Mouse (Mus musculus) right cerebral cortex, postnatal 25 days (tissue): ENCODE data around the gene Mien1.

Source experiments
- DNase-seq: peaks from one replicate; pipeline ENCODE4 v3.0.0; 2022

Gene Mien1

DNA sequence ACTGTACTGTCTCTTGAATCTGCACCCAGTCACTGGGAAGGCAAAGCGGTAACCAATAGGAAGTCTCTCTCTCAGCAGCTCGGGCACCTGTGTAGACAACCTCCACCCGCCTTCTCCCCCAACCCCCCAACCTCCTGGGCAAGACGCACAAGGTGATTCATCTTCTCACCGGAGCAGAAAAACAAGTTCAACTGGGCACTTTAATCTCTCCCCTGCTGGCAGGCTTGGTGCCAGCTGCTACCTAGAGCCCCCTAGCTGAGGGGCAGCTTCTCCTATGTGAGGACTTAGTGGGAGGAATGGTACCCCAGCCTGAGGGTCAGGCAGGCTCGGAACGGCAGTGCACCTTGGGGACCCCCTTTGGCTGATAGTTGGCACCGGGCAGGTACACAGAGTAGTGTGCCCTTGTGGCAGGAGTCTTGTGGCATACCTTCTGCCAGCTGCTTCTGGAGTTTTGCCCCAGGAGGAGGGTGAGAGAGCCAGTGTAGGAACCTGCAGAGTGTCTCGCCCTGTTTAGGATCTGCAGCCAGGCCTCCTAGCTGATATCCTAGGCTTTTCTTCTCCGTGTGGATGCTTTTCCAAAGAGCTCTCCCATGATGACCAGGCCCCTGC lies 19.7 kb downstream of the Mien1 start:
- DNase-seq: no peak

DNA sequence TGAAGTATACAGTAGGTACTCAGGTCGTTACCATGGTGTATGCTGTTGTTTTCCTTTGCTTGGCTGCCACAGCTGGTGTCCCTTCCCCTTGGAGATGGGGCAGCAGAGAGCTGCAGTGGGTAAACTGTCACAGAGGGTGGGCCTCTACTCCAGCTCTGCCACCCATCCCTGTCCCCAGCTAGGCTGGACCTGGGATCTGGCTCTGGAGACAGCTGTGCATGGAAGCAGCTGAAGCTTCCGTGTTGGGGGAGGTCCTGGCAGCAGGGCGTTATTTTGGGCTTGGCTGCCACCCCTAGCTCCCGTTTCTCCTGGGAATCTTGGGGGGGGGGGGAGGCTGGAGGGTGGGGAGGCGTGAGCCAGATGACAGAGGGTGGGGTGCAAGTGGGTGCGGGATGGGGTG lies 20.5 kb downstream of the Mien1 start:
- DNase-seq: no peak

GRCm38 (mm10) chr11:98417074-98417473 lies 21.7 kb downstream of the Mien1 start:
- DNase-seq: no peak

DNA sequence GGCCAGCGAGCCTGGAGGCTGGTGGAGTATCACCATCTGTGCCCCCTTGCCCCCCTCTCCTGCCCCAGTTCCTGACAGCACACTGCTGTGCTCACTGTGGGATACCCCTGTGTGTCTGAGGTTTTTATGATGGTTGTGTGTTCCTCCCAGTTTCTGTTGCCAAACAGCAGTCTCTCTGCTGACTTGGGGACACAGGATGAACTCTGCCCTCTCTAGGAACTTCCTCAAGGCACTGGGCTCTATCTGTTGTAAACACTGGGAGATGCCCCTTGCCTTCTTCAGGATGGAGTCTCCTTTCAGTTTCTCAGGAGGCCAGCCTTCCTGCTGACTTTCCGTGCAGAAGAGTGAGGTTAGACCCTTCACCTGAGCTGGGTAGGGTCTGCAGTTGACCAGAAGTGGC lies 24.6 kb downstream of the Mien1 start:
- DNase-seq: no peak

DNA sequence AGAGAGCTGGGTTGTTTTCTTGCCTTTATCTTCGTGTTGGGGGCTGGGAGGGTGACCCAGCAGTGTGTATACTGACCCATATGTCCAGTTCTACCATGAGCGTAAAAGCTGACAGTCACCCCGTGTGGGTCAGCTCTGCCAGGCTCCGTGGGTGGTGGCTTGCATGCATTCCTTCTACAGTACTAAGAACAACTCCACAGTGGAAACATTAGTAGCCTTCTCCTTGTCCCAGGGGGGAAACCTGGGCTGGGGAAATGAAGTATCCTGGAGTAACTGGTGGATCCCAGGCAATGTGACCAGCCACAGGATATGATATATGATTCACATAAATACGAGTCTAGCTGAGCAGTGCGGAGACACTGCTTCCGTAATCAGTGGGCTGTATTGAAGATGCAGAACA lies 25.1 kb downstream of the Mien1 start:
- no peak for DNase-seq

- no peak for DNase-seq
These were observed 25.9 kb downstream of the Mien1 start for GRCm38 (mm10) chr11:98412797-98413301.

DNA sequence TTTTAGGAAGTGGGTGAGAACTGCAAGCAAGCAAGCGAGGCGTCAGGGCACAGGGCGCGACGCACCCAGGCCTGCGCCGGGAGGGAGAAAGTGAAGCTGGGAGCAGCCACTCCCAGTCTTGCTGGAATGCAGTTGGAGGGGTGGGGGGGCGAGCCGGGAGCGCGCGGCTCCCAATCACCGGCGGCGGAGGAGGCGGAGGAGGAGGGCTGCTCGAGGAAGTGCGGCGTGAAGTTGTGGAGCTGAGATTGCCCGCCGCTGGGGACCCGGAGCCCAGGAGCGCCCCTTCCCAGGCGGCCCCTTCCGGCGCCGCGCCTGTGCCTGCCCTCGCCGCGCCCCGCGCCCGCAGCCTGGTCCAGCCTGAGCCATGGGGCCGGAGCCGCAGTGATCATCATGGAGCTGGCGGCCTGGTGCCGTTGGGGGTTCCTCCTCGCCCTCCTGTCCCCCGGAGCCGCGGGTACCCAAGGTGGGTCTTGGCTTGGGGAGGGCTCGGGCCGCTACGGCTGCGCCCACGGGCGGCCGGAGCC lies 26.5 kb downstream of the Mien1 start, which contains the start of gene Erbb2:
Erbb2 (plus strand) TSS at position 198 of the 524 bp plus-strand sequence.
- DNase-seq: no peak

- no peak for DNase-seq
These were observed 29.4 kb downstream of the Mien1 start for GRCm38 (mm10) chr11:98409341-98409822.

- no peak for DNase-seq
These were observed 29.9 kb downstream of the Mien1 start for GRCm38 (mm10) chr11:98408872-98409271.

- no peak for DNase-seq
These were observed 32.2 kb downstream of the Mien1 start for GRCm38 (mm10) chr11:98406621-98407020.

- DNase-seq: no peak
These were observed 38.0 kb downstream of the Mien1 start for GRCm38 (mm10) chr11:98400816-98401215.

- DNase-seq: peak; percentile 87
These were observed 38.5 kb downstream of the Mien1 start, which contains the start of gene Pgap3 for GRCm38 (mm10) chr11:98400161-98400726. Pgap3 (minus strand) TSS chr11:98400490.

- no peak for DNase-seq
These were observed 40.8 kb downstream of the Mien1 start for GRCm38 (mm10) chr11:98397946-98398345.

DNA sequence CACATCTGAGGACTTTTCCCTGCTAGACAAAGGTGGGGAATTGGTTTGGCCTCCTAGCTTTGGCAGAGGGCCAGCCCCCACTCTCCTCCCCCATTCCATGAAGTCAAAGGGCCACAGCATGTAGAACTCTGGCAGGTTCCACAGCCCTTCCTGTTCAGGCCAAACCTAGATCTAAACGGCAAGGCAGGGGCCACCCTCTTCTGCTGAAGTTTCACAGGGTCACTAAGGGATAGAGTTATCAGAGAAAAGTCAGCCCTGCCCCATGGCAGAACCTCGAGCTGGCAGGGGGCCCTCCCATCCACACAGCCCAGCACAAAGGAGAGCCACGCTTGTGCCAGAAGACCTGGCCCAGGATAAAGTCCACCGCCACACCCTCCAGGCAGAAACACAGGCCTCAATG lies 43.8 kb downstream of the Mien1 start:
- no peak for DNase-seq

- no peak for DNase-seq
These were observed 44.5 kb downstream of the Mien1 start for GRCm38 (mm10) chr11:98394301-98394700.

GRCm38 (mm10) chr11:98393317-98393716 lies 45.5 kb downstream of the Mien1 start:
- no peak for DNase-seq

DNA sequence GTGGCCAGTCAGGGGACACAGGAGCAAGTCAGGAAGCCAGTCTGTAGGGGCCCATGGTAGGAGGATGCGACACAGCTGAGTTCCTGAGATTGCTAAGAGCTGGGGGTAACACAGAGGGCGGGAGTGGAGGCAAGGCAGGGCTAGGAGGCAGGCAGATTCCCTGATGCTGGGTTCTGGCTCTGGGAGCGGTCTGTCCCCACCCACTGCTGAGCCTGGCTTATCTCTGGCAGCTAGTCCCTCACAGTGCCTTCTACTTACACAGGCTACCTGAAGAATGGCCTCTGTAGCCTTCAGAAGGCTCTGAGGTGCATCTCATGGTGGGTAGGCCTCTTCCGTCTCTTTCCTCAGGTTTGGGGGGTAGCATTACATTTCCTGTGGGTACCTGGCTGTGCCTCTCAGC lies 46.1 kb downstream of the Mien1 start:
- no peak for DNase-seq

- DNase-seq: no peak
These were observed 46.8 kb downstream of the Mien1 start for GRCm38 (mm10) chr11:98392034-98392433.

- no peak for DNase-seq
These were observed 48.6 kb downstream of the Mien1 start for GRCm38 (mm10) chr11:98390141-98390540.

DNA sequence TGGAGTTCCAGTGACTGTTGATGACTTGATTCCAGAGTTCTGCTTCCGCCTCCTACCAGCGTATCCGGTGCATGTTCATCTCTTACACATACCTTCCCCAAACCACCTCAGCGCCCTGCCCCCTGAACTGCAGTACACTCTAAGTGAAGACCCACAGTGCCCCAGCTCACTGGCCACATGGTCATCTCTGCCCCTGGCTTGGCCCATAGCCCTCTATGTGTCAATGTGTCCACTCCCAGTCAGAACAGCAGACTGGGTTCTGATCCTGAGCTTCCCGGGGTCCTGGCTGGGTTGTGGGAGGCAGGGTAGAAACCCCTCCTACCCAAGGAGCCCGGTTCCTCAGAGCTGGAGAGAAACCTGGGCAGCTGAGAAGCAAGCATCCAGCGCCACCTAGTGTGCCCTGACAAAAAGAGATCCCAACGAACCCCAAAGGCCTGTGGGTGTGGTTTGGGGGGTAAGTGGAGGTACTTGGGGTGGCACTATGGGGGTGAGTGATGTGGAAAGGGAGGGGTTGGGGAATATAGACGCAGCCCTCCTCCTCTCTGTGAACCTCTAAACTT lies 49.5 kb downstream of the Mien1 start:
- peak; percentile 57 for DNase-seq

DNA sequence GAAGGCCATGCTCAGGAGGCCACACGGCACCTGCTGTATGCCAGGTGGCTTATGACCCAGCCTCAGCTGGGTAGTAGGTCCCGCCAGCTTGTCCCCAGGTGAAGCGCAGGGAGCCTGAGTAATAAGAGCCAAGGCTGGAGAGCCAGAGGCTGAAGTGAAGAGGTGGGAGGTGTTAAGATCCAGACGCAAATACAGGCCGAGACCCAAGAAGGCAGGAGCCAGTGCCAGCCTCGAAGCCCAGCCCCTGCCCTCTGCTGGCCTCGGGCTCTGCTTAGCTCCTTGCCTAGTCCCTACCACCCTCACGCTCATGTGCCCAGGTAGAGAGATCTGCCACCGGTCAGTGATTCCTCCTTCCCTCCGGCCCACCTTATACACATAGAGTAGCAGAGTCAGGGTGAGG lies 50.5 kb downstream of the Mien1 start:
- no peak for DNase-seq
